Mouse (Mus musculus) heart, adult 11 months (tissue): ENCODE measurements around the gene Rab11fip3.

ENCODE experiments used
- DNase-seq: peaks from one replicate; pipeline ENCODE4 v3.0.0; 2022

Rab11fip3 gene

GRCm38 (mm10) chr17:25984556-25985305, 84.6 kb downstream of the Rab11fip3 start:
- DNase-seq = no peak

- peak; percentile 82 for DNase-seq
These were observed 85.3 kb downstream of the Rab11fip3 start for GRCm38 (mm10) chr17:25984066-25984465.

- DNase-seq = peak; percentile 79
These were observed 86.4 kb downstream of the Rab11fip3 start for GRCm38 (mm10) chr17:25982913-25983312.

- DNase-seq = peak; percentile 96
These were observed 88.5 kb downstream of the Rab11fip3 start for GRCm38 (mm10) chr17:25980854-25981253.

- DNase-seq = no peak
These were observed 89.3 kb downstream of the Rab11fip3 start for GRCm38 (mm10) chr17:25979829-25980738.

GRCm38 (mm10) chr17:25970954-25971707, 98.2 kb downstream of the Rab11fip3 start:
- no peak for DNase-seq

- no peak for DNase-seq
These were observed 98.9 kb downstream of the Rab11fip3 start for GRCm38 (mm10) chr17:25970448-25970847.

GRCm38 (mm10) chr17:25968176-25968575, 101.2 kb downstream of the Rab11fip3 start:
- DNase-seq = no peak

- DNase-seq = no peak
These were observed 101.7 kb downstream of the Rab11fip3 start for GRCm38 (mm10) chr17:25967652-25968051.

GRCm38 (mm10) chr17:25964271-25964670, 105.1 kb downstream of the Rab11fip3 start:
- DNase-seq = no peak

GRCm38 (mm10) chr17:25962413-25962905, 106.9 kb downstream of the Rab11fip3 start:
- no peak for DNase-seq

GRCm38 (mm10) chr17:25961566-25961965, 107.8 kb downstream of the Rab11fip3 start:
- DNase-seq = peak; percentile 88

GRCm38 (mm10) chr17:25959630-25960467, 109.5 kb downstream of the Rab11fip3 start:
- peak; percentile 90 for DNase-seq

GRCm38 (mm10) chr17:25958771-25959494, 110.4 kb downstream of the Rab11fip3 start:
- DNase-seq = peak; percentile 86

- peak; percentile 86 for DNase-seq
These were observed 111.7 kb downstream of the Rab11fip3 start for GRCm38 (mm10) chr17:25957586-25958051.

- DNase-seq = no peak
These were observed 112.7 kb downstream of the Rab11fip3 start for GRCm38 (mm10) chr17:25956631-25957030.

- no peak for DNase-seq
These were observed 113.2 kb downstream of the Rab11fip3 start for GRCm38 (mm10) chr17:25956201-25956600.

- DNase-seq = no peak
These were observed 113.6 kb downstream of the Rab11fip3 start for GRCm38 (mm10) chr17:25955736-25956135.

- no peak for DNase-seq
These were observed 114.7 kb downstream of the Rab11fip3 start for GRCm38 (mm10) chr17:25954671-25955070.

- no peak for DNase-seq
These were observed 116.2 kb downstream of the Rab11fip3 start for GRCm38 (mm10) chr17:25953161-25953560.
